ENCODE assay signal across 9 mouse cellular contexts in genomic region chr4:97990431-97990830, GRCm38 (mm10).
DNase-seq lines count a peak whose midpoint lies in the region.
"Had no signal": no experiment of that assay in that cellular context is flagged by ENCODE, and none has a peak within 500 bp of the region (broad histone marks: within the 10 kb centered on the region; RNA-seq: fewer than 3 reads in every experiment).

No protein-coding gene starts in this region.

- DNase-seq in adrenal gland, adult 2 months = peak; percentile 26
- no peak for DNase-seq in adrenal gland, postnatal 4 days (ENCODE audit: low spot score in 2 of 2)
- peak; percentile 53 for DNase-seq in NIH3T3 (ENCODE audit: low read depth)
- peak; percentile 52 to 63 for DNase-seq in heart, adult 9 months (ENCODE audit: low spot score in 2 of 2)
- peak; percentile 59 for DNase-seq in kidney, postnatal 14 days
- no peak for DNase-seq in cerebellum, postnatal 25 days
- DNase-seq in ovary, postnatal 10 days (ENCODE audit: low spot score) = no peak
- DNase-seq in layer of hippocampus, adult 18-20 months (ENCODE audit: low spot score in 2 of 2) = no peak
- DNase-seq: liver, embryonic 13.5 days had no signal

Comparison
In these comparisons a context has a peak if more than half of its experiments do, and no peak if none do; other contexts are left out.
1. DNase-seq: peak in adrenal gland, adult 2 months (single experiment), NIH3T3 (single experiment), heart, adult 9 months (2 of 2) and kidney, postnatal 14 days (single experiment); none in adrenal gland, postnatal 4 days (0 of 2), cerebellum, postnatal 25 days (0 of 2), ovary, postnatal 10 days (single experiment) and layer of hippocampus, adult 18-20 months (0 of 2).